Mouse (Mus musculus) heart, postnatal 0 days (tissue): Measurements from ENCODE around the gene Pim3.

Source experiments
- CTCF ChIP-seq: IDR thresholded peaks from 2 replicates; pipeline ENCODE4 v1.5.1; 2016; ENCODE audit warnings: antibody characterized with exemption, control low read depth, low read depth
- EP300 ChIP-seq: IDR thresholded peaks from 2 replicates; pipeline ENCODE4 v1.6.1; 2016; ENCODE audit warnings: antibody characterized with exemption, low read depth

GRCm38 (mm10) chr15:88877021-88877400 lies 15.0 kb downstream of the Pim3 start:
- TF ChIP-seq CTCF = no peak
- no peak for TF ChIP-seq EP300
